Mouse (Mus musculus): Measurements from ENCODE around the gene Zmynd8. TPM values are rescaled to one million over a fixed set of nuclear protein-coding genes. Genes with fewer than 3 reads are reported as not detected.

The Zmynd8 gene
- polyA plus RNA-seq, 1 experiment from 2014 or later, result 57.6 TPM

- Histone ChIP-seq H3K27ac (ENCODE audit: low read length) (peak overlapping the region; percentile 100), H3K4me2 (replicated peaks; ENCODE audit: low read depth, low read length) (peak overlapping the region; percentile 88), H3K36me3 (ENCODE audit: control insufficient read depth, insufficient read depth, low read length) (no peaks in the 10 kb centered on the region), H3K4me3 (ENCODE audit: low read depth, low read length) (no peak overlapping the region), H3K27me3 (ENCODE audit: control insufficient read depth, insufficient read depth, low read length) (no peaks in the 10 kb centered on the region), H3K9ac (replicated peaks; ENCODE audit: low read depth, low read length) (no peak overlapping the region; the same call in 1 of the 2 replicates), H3K9me3 (ENCODE audit: control insufficient read depth, low read depth, low read length) (no peaks in the 10 kb centered on the region), H3K4me1 (ENCODE audit: control insufficient read depth, insufficient read depth, low read length) (peaks cover 92% of the 10 kb centered on the region)
- 15% methylated on average over 3 of the region's 3 CpGs for WGBS
- ATAC-seq (ENCODE audit: insufficient number of reproducible peaks, insufficient read depth, low FRiP score, low read depth), result no peak
Observed at GRCm38 (mm10) chr2:165881220-165881584, 17.6 kb downstream of the Zmynd8 start.

DNA sequence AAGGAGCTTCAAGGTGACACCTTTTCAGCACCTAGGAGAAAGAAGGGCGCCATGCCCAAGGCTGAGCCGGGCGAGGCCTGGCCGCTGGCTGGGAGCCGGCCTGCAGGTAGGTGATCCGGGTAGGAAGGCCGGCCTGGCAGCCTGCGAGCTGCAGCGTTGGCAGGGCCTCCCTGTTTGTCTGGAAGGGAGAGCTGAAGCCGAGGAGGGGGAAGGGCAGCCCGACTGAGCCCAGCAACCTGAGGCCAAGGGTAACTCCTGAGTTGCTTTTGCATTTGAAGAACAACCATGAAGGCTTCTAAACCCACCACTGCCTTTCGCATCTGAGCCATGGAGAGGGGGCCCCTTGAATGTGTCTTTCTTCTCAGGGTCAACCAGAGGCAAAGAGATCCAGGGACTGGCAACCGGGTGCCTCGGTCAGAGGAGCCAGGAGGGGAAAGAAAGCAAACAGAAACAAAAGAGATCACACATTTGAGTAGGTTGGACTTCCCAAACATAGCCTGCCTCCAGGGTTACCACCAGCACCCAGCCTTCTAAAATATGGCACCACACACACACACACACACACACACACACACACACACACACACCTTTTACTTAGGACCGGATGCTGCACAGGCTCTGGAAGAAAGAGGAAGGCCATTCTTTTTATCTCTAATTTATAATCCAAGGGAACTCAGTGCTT, 18.2 kb downstream of the Zmynd8 start:
- Histone ChIP-seq H3K4me1 (ENCODE audit: control insufficient read depth, insufficient read depth, low read length) (peaks cover 92% of the 10 kb centered on the region), H3K36me3 (ENCODE audit: control insufficient read depth, insufficient read depth, low read length) (no peaks in the 10 kb centered on the region), H3K27me3 (ENCODE audit: control insufficient read depth, insufficient read depth, low read length) (no peaks in the 10 kb centered on the region), H3K9ac (replicated peaks; ENCODE audit: low read depth, low read length) (peak overlapping the region; percentile 31; the same call in 1 of the 2 replicates), H3K4me2 (replicated peaks; ENCODE audit: low read depth, low read length) (peak overlapping the region; percentile 88), H3K4me3 (ENCODE audit: low read depth, low read length) (peak overlapping the region; percentile 3; the same call in 1 of the 2 replicates), H3K9me3 (ENCODE audit: control insufficient read depth, low read depth, low read length) (no peaks in the 10 kb centered on the region), H3K27ac (ENCODE audit: low read length) (peak overlapping the region; percentile 100)
- ATAC-seq (ENCODE audit: insufficient number of reproducible peaks, insufficient read depth, low FRiP score, low read depth), result no peak
- WGBS, result 8% methylated on average over 15 of the region's 15 CpGs

GRCm38 (mm10) chr2:165879403-165880178, 19.2 kb downstream of the Zmynd8 start:
- H3K4me1 ChIP-seq (ENCODE audit: control insufficient read depth, insufficient read depth, low read length), result peaks cover 92% of the 10 kb centered on the region
- H3K27ac ChIP-seq (ENCODE audit: low read length), result peak overlapping the region; percentile 100
- H3K4me2 ChIP-seq (replicated peaks; ENCODE audit: low read depth, low read length), result peak overlapping the region; percentile 88
- H3K27me3 ChIP-seq (ENCODE audit: control insufficient read depth, insufficient read depth, low read length), result no peaks in the 10 kb centered on the region
- no peaks in the 10 kb centered on the region for H3K9me3 ChIP-seq (ENCODE audit: control insufficient read depth, low read depth, low read length)
- 9% methylated on average over 16 of the region's 16 CpGs for WGBS
- no peak for ATAC-seq (ENCODE audit: insufficient number of reproducible peaks, insufficient read depth, low FRiP score, low read depth)
- 0 out of 2 replicates have a peak overlapping the region, but pooled peaks have one; percentile 31 for H3K9ac ChIP-seq (replicated peaks; ENCODE audit: low read depth, low read length)
- no peak overlapping the region for H3K4me3 ChIP-seq (ENCODE audit: low read depth, low read length)
- peaks cover 2% of the 10 kb centered on the region; the same call in 1 of the 2 replicates for H3K36me3 ChIP-seq (ENCODE audit: control insufficient read depth, insufficient read depth, low read length)

GRCm38 (mm10) chr2:165878907-165879361, 19.9 kb downstream of the Zmynd8 start:
- no peak for ATAC-seq (ENCODE audit: insufficient number of reproducible peaks, insufficient read depth, low FRiP score, low read depth)
- no peaks in the 10 kb centered on the region for H3K9me3 ChIP-seq (ENCODE audit: control insufficient read depth, low read depth, low read length)
- H3K4me3 ChIP-seq (ENCODE audit: low read depth, low read length), result no peak overlapping the region
- peaks cover 8% of the 10 kb centered on the region; the same call in 1 of the 2 replicates for H3K36me3 ChIP-seq (ENCODE audit: control insufficient read depth, insufficient read depth, low read length)
- WGBS, result 31% methylated on average over 8 of the region's 8 CpGs
- H3K4me2 ChIP-seq (replicated peaks; ENCODE audit: low read depth, low read length), result peak overlapping the region; percentile 88
- no peaks in the 10 kb centered on the region for H3K27me3 ChIP-seq (ENCODE audit: control insufficient read depth, insufficient read depth, low read length)
- H3K27ac ChIP-seq (ENCODE audit: low read length), result peak overlapping the region; percentile 100; the same call in 1 of the 2 replicates
- H3K4me1 ChIP-seq (ENCODE audit: control insufficient read depth, insufficient read depth, low read length), result peaks cover 92% of the 10 kb centered on the region
- 0 out of 2 replicates have a peak overlapping the region, but pooled peaks have one; percentile 15 for H3K9ac ChIP-seq (replicated peaks; ENCODE audit: low read depth, low read length)

GRCm38 (mm10) chr2:165878021-165878585, 20.7 kb downstream of the Zmynd8 start:
- peak overlapping the region; percentile 22; the same call in 1 of the 2 replicates for H3K4me2 ChIP-seq (replicated peaks; ENCODE audit: low read depth, low read length)
- peaks cover 91% of the 10 kb centered on the region for H3K4me1 ChIP-seq (ENCODE audit: control insufficient read depth, insufficient read depth, low read length)
- H3K9ac ChIP-seq (replicated peaks; ENCODE audit: low read depth, low read length), result no peak overlapping the region
- no peaks in the 10 kb centered on the region for H3K27me3 ChIP-seq (ENCODE audit: control insufficient read depth, insufficient read depth, low read length)
- H3K4me3 ChIP-seq (ENCODE audit: low read depth, low read length), result no peak overlapping the region
- H3K36me3 ChIP-seq (ENCODE audit: control insufficient read depth, insufficient read depth, low read length), result peaks cover 15% of the 10 kb centered on the region; the same call in 1 of the 2 replicates
- no peaks in the 10 kb centered on the region for H3K9me3 ChIP-seq (ENCODE audit: control insufficient read depth, low read depth, low read length)
- WGBS, result 23% methylated on average over 10 of the region's 10 CpGs
- ATAC-seq (ENCODE audit: insufficient number of reproducible peaks, insufficient read depth, low FRiP score, low read depth), result no peak
- H3K27ac ChIP-seq (ENCODE audit: low read length), result peak overlapping the region; percentile 58; the same call in 1 of the 2 replicates

DNA sequence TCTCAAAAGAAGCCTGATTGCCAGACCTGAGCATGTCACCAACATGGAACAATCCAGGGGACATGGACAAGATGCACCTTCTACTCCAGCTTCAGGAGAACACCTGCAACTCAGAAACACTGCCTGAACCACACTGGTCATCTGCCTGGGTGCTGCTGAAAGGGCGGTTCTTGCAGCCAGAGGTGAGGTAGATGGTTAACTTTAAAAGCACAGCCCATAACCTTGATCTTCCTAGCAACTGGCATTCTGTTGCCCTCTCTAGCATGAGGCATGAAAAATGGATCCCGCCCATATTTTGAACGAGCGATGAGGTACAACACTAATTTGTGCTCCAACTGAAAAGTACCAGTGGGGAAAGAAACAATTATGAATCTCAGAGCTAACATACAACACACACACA, 21.6 kb downstream of the Zmynd8 start:
- no peak overlapping the region for H3K4me3 ChIP-seq (ENCODE audit: low read depth, low read length)
- 0 out of 2 replicates have a peak overlapping the region, but pooled peaks have one; percentile 10 for H3K9ac ChIP-seq (replicated peaks; ENCODE audit: low read depth, low read length)
- peaks cover 21% of the 10 kb centered on the region; the same call in 1 of the 2 replicates for H3K36me3 ChIP-seq (ENCODE audit: control insufficient read depth, insufficient read depth, low read length)
- peak overlapping the region; percentile 58; the same call in 1 of the 2 replicates for H3K27ac ChIP-seq (ENCODE audit: low read length)
- no peak for ATAC-seq (ENCODE audit: insufficient number of reproducible peaks, insufficient read depth, low FRiP score, low read depth)
- H3K27me3 ChIP-seq (ENCODE audit: control insufficient read depth, insufficient read depth, low read length), result no peaks in the 10 kb centered on the region
- peaks cover 86% of the 10 kb centered on the region for H3K4me1 ChIP-seq (ENCODE audit: control insufficient read depth, insufficient read depth, low read length)
- H3K4me2 ChIP-seq (replicated peaks; ENCODE audit: low read depth, low read length), result no peak overlapping the region
- 67% methylated on average over 4 of the region's 4 CpGs for WGBS
- H3K9me3 ChIP-seq (ENCODE audit: control insufficient read depth, low read depth, low read length), result no peaks in the 10 kb centered on the region

DNA sequence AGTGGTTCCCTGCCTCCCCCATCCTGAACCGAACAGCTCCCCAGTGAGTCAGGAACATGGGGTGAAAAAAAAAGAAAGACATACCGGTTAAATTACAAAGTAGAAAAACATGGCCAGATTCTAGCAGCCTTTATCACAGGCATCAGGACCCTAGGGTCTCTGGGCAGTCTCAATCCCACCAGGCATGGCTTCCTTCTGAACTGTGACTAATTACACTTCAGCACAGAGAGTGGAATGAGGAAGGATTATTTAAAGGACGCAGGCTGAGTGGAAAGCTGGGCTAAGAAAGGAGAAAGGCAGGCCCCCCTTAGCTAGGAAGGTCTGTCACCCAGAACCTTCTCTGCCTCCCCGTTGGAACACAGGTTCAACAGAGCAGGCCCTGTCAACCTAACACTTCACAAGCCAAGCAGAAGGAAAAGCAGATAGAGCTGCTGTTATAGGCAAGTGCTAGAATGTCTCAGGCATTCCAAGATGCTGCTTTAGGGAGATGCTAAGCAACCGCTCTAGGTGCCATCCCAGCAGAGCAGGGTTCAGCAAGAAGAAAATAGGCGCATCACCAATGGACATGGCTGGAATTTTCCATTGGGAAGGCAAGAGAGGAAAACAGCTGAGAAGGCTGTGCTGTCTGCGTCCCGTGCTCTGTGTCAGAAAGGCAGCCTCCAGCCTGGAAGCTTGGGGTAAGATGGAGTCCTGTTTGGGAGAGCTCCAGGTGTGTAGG, 22.5 kb downstream of the Zmynd8 start:
- H3K4me1 ChIP-seq (ENCODE audit: control insufficient read depth, insufficient read depth, low read length), result peaks cover 78% of the 10 kb centered on the region
- no peak for ATAC-seq (ENCODE audit: insufficient number of reproducible peaks, insufficient read depth, low FRiP score, low read depth)
- peaks cover 21% of the 10 kb centered on the region; the same call in 1 of the 2 replicates for H3K36me3 ChIP-seq (ENCODE audit: control insufficient read depth, insufficient read depth, low read length)
- no peak overlapping the region for H3K9ac ChIP-seq (replicated peaks; ENCODE audit: low read depth, low read length)
- H3K4me3 ChIP-seq (ENCODE audit: low read depth, low read length), result no peak overlapping the region
- no peak overlapping the region for H3K4me2 ChIP-seq (replicated peaks; ENCODE audit: low read depth, low read length)
- H3K9me3 ChIP-seq (ENCODE audit: control insufficient read depth, low read depth, low read length), result no peaks in the 10 kb centered on the region
- WGBS, result 33% methylated on average over 8 of the region's 8 CpGs
- no peaks in the 10 kb centered on the region for H3K27me3 ChIP-seq (ENCODE audit: control insufficient read depth, insufficient read depth, low read length)
- peak overlapping the region; percentile 87; the same call in 1 of the 2 replicates for H3K27ac ChIP-seq (ENCODE audit: low read length)
